Mouse (Mus musculus) monocyte, adult 2 months (primary cell): ENCODE data around the gene Mllt10.
A peak's percentile ranks its signal among the peaks of the same experiment; 100 is the strongest.

Experiments
- DNase-seq, 2 experiments: peaks; one replicate each; pipeline ENCODE4 v3.0.0; 2022; ENCODE audit warnings: low spot score in 2 of 2, low read depth in 1 of 2

Gene Mllt10

GRCm38 (mm10) chr2:18055016-18055928 lies at the start of gene Mllt10:
Gene Mllt10 (plus strand): TSS chr2:18055237.
- no peak for DNase-seq

- no peak for DNase-seq
Observed at GRCm38 (mm10) chr2:18011226-18011625, 43.8 kb upstream of the Mllt10 start.

- no peak for DNase-seq
Observed at GRCm38 (mm10) chr2:18012866-18013265, 42.2 kb upstream of the Mllt10 start.

GRCm38 (mm10) chr2:18015581-18015980 lies 39.5 kb upstream of the Mllt10 start:
- DNase-seq: no peak

- no peak for DNase-seq
Observed at GRCm38 (mm10) chr2:18016639-18017038, 38.4 kb upstream of the Mllt10 start.

GRCm38 (mm10) chr2:18017321-18017720 lies 37.7 kb upstream of the Mllt10 start:
- DNase-seq: no peak

- no peak for DNase-seq
Observed at GRCm38 (mm10) chr2:18019122-18019521, 35.9 kb upstream of the Mllt10 start.

- no peak for DNase-seq
Observed at GRCm38 (mm10) chr2:18022886-18023285, 32.2 kb upstream of the Mllt10 start.

- DNase-seq: no peak
Observed at GRCm38 (mm10) chr2:18025116-18025515, 29.9 kb upstream of the Mllt10 start.

- DNase-seq: no peak
Observed at GRCm38 (mm10) chr2:18025781-18026115, 29.3 kb upstream of the Mllt10 start.

GRCm38 (mm10) chr2:18026116-18026947 lies 28.7 kb upstream of the Mllt10 start:
- DNase-seq: no peak

GRCm38 (mm10) chr2:18027448-18028139 lies 27.4 kb upstream of the Mllt10 start:
- peak; percentile 66 to 82 for DNase-seq

GRCm38 (mm10) chr2:18028140-18029021 lies 26.7 kb upstream of the Mllt10 start:
- no peak for DNase-seq

- DNase-seq: no peak
Observed at GRCm38 (mm10) chr2:18029656-18030055, 25.4 kb upstream of the Mllt10 start.

GRCm38 (mm10) chr2:18030581-18030980 lies 24.5 kb upstream of the Mllt10 start:
- no peak for DNase-seq

- DNase-seq: no peak
Observed at GRCm38 (mm10) chr2:18031271-18031821, 23.7 kb upstream of the Mllt10 start.

GRCm38 (mm10) chr2:18031831-18032537 lies 23.1 kb upstream of the Mllt10 start:
- DNase-seq: no peak

- DNase-seq: no peak
Observed at GRCm38 (mm10) chr2:18032538-18032895, 22.5 kb upstream of the Mllt10 start.
